Mouse (Mus musculus): ENCODE measurements around the gene Tradd. TPM values are rescaled to one million over a fixed set of nuclear protein-coding genes. Genes with fewer than 3 reads are reported as not detected.
"Not testable (repeated sequence)": the region's sequence is repeated elsewhere in the genome, so short reads cannot be mapped to it uniquely, and the experiment has no call there.

Gene Tradd
- polyA plus RNA-seq, 1 experiment from 2014 or later = 51.0 TPM

GRCm38 (mm10) chr8:105295895-105296573 is 31.6 kb upstream of the Tradd start, which contains the start of gene Exoc3l:
Gene Exoc3l (minus strand): TSS chr8:105296101.
- DNase-seq (ENCODE audit: low spot score) = peak; percentile 37

GRCm38 (mm10) chr8:105295256-105295655 is 30.8 kb upstream of the Tradd start:
- no peak for DNase-seq (ENCODE audit: low spot score)

GRCm38 (mm10) chr8:105294776-105295175 is 30.4 kb upstream of the Tradd start:
- no peak for DNase-seq (ENCODE audit: low spot score)

- no peak for DNase-seq (ENCODE audit: low spot score)
Observed at GRCm38 (mm10) chr8:105293405-105293804, 29.0 kb upstream of the Tradd start.

GRCm38 (mm10) chr8:105292471-105292870 is 28.1 kb upstream of the Tradd start:
- DNase-seq (ENCODE audit: low spot score) = no peak

- DNase-seq (ENCODE audit: low spot score) = not testable (repeated sequence)
Observed at GRCm38 (mm10) chr8:105291802-105292201, 27.4 kb upstream of the Tradd start.

- DNase-seq (ENCODE audit: low spot score) = not testable (repeated sequence)
Observed at GRCm38 (mm10) chr8:105291364-105291763, 27.0 kb upstream of the Tradd start.

GRCm38 (mm10) chr8:105290554-105291314 is 26.3 kb upstream of the Tradd start:
- DNase-seq (ENCODE audit: low spot score) = peak; percentile 89

- peak; percentile 62 for DNase-seq (ENCODE audit: low spot score)
Observed at GRCm38 (mm10) chr8:105289805-105290460, 25.5 kb upstream of the Tradd start, which contains the start of gene 4931428F04Rik. Gene 4931428F04Rik (minus strand): TSS chr8:105289864.

GRCm38 (mm10) chr8:105288958-105289732 is 24.7 kb upstream of the Tradd start:
- peak; percentile 97 for DNase-seq (ENCODE audit: low spot score)

- DNase-seq (ENCODE audit: low spot score) = no peak
Observed at GRCm38 (mm10) chr8:105288231-105288630, 23.8 kb upstream of the Tradd start.

GRCm38 (mm10) chr8:105286907-105287306 is 22.5 kb upstream of the Tradd start:
- DNase-seq (ENCODE audit: low spot score) = no peak

GRCm38 (mm10) chr8:105285514-105285913 is 21.1 kb upstream of the Tradd start:
- DNase-seq (ENCODE audit: low spot score) = no peak

- peak; percentile 72 for DNase-seq (ENCODE audit: low spot score)
Observed at GRCm38 (mm10) chr8:105283074-105283473, 18.7 kb upstream of the Tradd start.

- DNase-seq (ENCODE audit: low spot score) = no peak
Observed at GRCm38 (mm10) chr8:105282239-105282638, 17.8 kb upstream of the Tradd start.

- no peak for DNase-seq (ENCODE audit: low spot score)
Observed at GRCm38 (mm10) chr8:105281821-105282220, 17.4 kb upstream of the Tradd start.

- DNase-seq (ENCODE audit: low spot score) = no peak
Observed at GRCm38 (mm10) chr8:105280567-105280966, 16.2 kb upstream of the Tradd start.

- DNase-seq (ENCODE audit: low spot score) = no peak
Observed at GRCm38 (mm10) chr8:105278911-105279334, 14.5 kb upstream of the Tradd start.

GRCm38 (mm10) chr8:105276292-105277120 is 12.1 kb upstream of the Tradd start:
- peak; percentile 32 for DNase-seq (ENCODE audit: low spot score)

- no peak for DNase-seq (ENCODE audit: low spot score)
Observed at GRCm38 (mm10) chr8:105275840-105276239, 11.4 kb upstream of the Tradd start, which contains the start of gene Nol3. Gene Nol3 (plus strand): TSS chr8:105276140.

All from thymus, postnatal 0 days (tissue).